Mouse (Mus musculus) liver, adult 2 months (tissue): ENCODE results near the gene Hic1.

Experiments
- CTCF ChIP-seq: fragments of 200-500 bp; IDR thresholded peaks from 2 replicates; pipeline ENCODE4 v1.5.1; 2011; ENCODE audit warnings: low read depth, low read length, control low read depth
- POLR2A ChIP-seq: fragments of 200-500 bp; IDR thresholded peaks from 2 replicates; pipeline ENCODE4 v1.6.1; 2011; ENCODE audit warnings: low read length, control low read depth; ENCODE audit not compliant: insufficient read depth; ENCODE audit errors: extremely low read depth

GRCm38 (mm10) chr11:75213372-75214080 lies 44.2 kb upstream of the Hic1 start:
- TF ChIP-seq POLR2A (no peak), CTCF (no peak)
